Mouse (Mus musculus): Measurements from ENCODE around the gene Fbxo40.

Fbxo40 gene

GRCm38 (mm10) chr16:36921067-36921613 is 69.1 kb downstream of the Fbxo40 start:
- peak; percentile 77 for DNase-seq

GRCm38 (mm10) chr16:36920410-36920809 is 69.9 kb downstream of the Fbxo40 start:
- peak; percentile 73 for DNase-seq

GRCm38 (mm10) chr16:36918505-36918904 is 71.8 kb downstream of the Fbxo40 start:
- DNase-seq: peak; percentile 72

GRCm38 (mm10) chr16:36914195-36914594 is 76.1 kb downstream of the Fbxo40 start:
- DNase-seq: peak; percentile 70
